Mouse (Mus musculus): ENCODE results near the gene Sfxn1.
A peak's percentile ranks its signal among the peaks of the same experiment; 100 is the strongest.

DNA sequence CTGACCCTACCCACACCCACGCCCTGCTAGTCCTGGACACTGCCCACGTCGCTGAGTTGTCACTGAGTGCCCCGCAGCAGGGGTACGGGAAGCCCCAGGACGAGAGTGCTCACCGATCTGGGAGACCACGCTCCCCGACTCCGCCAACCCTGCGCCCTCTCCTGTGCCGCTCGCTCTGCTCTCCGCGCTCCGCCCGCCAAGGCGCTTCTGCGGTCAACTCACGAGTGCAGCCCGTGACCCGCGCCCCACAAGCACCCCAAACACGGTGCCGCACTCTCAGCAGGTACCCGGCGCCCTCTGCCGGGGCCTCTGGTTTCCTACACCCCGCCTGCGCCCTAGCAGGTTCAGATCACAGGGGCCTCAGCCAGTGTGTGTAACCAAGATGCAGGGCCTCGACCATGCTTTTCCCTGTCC is 16.2 kb upstream of the Sfxn1 start, which contains the start of gene Drd1:
- TF ChIP-seq CTCF (IDR thresholded peaks at IDR 0.05; ENCODE audit: low read depth) (peak; percentile 74), EP300 (IDR thresholded peaks at IDR 0.05; ENCODE audit: low read depth) (no peak)
